Mouse (Mus musculus): ENCODE data around the gene BC024978. TPM values are rescaled to one million over a fixed set of nuclear protein-coding genes. Genes with fewer than 3 reads are reported as not detected.
A peak's percentile ranks its signal among the peaks of the same experiment; 100 is the strongest.

BC024978 gene
- polyA plus RNA-seq, 1 experiment from 2014 or later, result 1.9 TPM

DNA sequence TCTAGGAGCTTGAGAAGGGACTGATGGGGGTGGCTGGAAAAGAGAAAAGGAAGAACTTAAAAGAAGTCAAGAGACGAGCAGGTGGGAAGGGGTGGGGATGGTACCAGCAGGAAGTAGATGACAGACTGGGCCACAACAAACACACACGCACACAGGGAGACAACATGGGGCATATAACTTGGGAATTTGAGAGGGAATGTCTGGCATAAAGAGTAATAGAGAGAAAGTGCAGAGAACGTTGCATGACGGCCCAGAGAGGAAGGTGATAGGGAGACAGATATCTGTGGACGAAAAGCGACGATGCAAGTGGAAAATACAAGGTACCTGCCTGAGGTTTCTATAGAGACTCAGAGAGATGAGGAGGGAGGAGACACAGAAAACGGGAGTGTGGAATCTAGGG, 29.9 kb upstream of the BC024978 start:
- Histone ChIP-seq H3K9ac (ENCODE audit: low read depth, low read length) (peak overlapping the region; percentile 86), H3K27me3 (replicated peaks; ENCODE audit: control insufficient read depth, insufficient read depth, low read length) (no peaks in the 10 kb centered on the region), H3K27ac (ENCODE audit: low read depth, low read length) (peak overlapping the region; percentile 99), H3K4me1 (replicated peaks; ENCODE audit: control insufficient read depth, insufficient read depth, low read length) (peaks cover 10% of the 10 kb centered on the region), H3K4me2 (replicated peaks; ENCODE audit: low read depth) (peak overlapping the region; percentile 77), H3K36me3 (ENCODE audit: control insufficient read depth, insufficient read depth) (peaks cover 19% of the 10 kb centered on the region; the same call in 1 of the 2 replicates), H3K4me3 (ENCODE audit: low read depth, low read length) (peak overlapping the region; percentile 75), H3K9me3 (ENCODE audit: control insufficient read depth) (no peaks in the 10 kb centered on the region)
- TF ChIP-seq CTCF (IDR thresholded peaks at IDR 0.05; ENCODE audit: low read depth), result no peak
- WGBS, result 1% methylated on average over 8 of the region's 8 CpGs
- no peak for ATAC-seq

DNA sequence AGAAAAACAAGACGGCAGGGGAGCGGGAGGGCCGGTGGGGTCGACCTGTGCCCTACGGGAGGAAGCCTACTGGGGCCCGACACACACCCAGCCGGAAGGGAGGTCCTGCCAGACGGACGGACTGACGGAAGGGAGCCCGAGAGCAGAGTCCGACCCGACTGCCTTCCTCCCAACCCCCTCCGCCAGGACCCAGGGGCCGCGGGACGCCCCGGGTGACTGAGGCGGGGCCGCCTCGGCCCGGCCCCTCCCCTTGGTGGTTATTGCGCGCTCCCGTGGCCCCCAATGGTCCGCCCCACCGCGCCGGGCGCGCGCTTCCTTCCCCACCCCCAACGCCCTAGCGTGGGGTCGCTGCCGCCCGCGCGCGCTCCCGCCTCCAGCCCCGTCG, 29.4 kb upstream of the BC024978 start:
- H3K27me3 ChIP-seq (replicated peaks; ENCODE audit: control insufficient read depth, insufficient read depth, low read length), result no peaks in the 10 kb centered on the region
- ATAC-seq, result peak; percentile 86
- H3K9ac ChIP-seq (ENCODE audit: low read depth, low read length), result peak overlapping the region; percentile 86
- peaks cover 10% of the 10 kb centered on the region for H3K4me1 ChIP-seq (replicated peaks; ENCODE audit: control insufficient read depth, insufficient read depth, low read length)
- peaks cover 25% of the 10 kb centered on the region; the same call in 1 of the 2 replicates for H3K36me3 ChIP-seq (ENCODE audit: control insufficient read depth, insufficient read depth)
- no peaks in the 10 kb centered on the region for H3K9me3 ChIP-seq (ENCODE audit: control insufficient read depth)
- TF ChIP-seq CTCF (IDR thresholded peaks at IDR 0.05; ENCODE audit: low read depth), result no peak
- peak overlapping the region; percentile 75 for H3K4me3 ChIP-seq (ENCODE audit: low read depth, low read length)
- H3K27ac ChIP-seq (ENCODE audit: low read depth, low read length), result peak overlapping the region; percentile 99
- H3K4me2 ChIP-seq (replicated peaks; ENCODE audit: low read depth), result peak overlapping the region; percentile 77
- WGBS, result 1% methylated on average over 29 of the region's 43 CpGs

DNA sequence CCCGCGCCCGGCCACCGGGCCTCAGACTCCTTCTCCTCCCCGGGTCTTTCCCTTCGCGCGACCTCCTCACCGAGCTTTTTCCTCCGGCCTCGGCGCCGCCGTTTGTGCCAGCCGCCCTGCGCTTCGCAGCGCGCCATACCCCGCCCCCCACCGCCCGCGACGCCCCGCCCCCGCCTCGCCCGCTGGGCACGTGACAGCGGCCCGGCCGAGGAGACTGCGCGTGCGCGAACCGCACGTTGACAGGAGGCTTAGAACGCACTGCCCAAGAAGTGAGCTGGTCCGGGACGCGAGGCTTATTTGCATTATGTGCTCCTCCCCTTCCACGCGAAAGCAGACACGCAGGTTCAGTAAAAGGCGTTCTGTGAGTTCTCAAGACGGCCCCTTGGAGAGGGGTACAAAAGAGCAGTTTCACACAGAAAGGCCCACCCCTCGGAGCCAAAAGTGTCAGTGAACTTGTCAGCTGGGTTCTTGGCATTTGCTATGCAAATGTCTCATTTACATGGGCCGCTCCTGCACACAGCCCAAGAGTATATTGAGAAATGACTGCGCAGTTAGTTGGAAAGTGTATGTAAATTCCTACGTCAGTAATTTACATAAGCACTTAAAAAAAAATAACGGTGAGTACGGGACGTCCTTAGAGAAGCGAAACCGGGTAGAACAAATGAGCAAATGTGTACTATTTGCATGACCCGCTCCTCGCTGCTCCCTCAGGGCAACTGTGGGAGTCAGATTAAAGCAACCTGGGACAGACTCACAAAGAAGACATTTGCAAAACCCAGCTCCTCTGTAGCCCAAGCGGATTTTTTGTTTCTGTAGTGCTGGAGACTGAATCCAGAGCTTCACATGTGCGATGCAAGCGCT, 28.7 kb upstream of the BC024978 start, which contains the start of gene Egln2:
Egln2 (minus strand) TSS at position 189 of the 861 bp plus-strand sequence.
- no peaks in the 10 kb centered on the region for H3K9me3 ChIP-seq (ENCODE audit: control insufficient read depth)
- H3K27ac ChIP-seq (ENCODE audit: low read depth, low read length), result peak within 1 kb of the TSS; percentile 99
- peak; percentile 84 for ATAC-seq
- 2% methylated on average over 51 of the region's 61 CpGs for WGBS
- H3K9ac ChIP-seq (ENCODE audit: low read depth, low read length), result peak within 1 kb of the TSS; percentile 86
- H3K4me2 ChIP-seq (replicated peaks; ENCODE audit: low read depth), result peak within 1 kb of the TSS; percentile 77
- peaks cover 29% of the 10 kb centered on the region for H3K36me3 ChIP-seq (ENCODE audit: control insufficient read depth, insufficient read depth)
- H3K4me1 ChIP-seq (replicated peaks; ENCODE audit: control insufficient read depth, insufficient read depth, low read length), result peaks cover 10% of the 10 kb centered on the region
- TF ChIP-seq CTCF (IDR thresholded peaks at IDR 0.05; ENCODE audit: low read depth), result no peak
- H3K4me3 ChIP-seq (ENCODE audit: low read depth, low read length), result peak within 1 kb of the TSS; percentile 75
- H3K27me3 ChIP-seq (replicated peaks; ENCODE audit: control insufficient read depth, insufficient read depth, low read length), result no peaks in the 10 kb centered on the region

GRCm38 (mm10) chr7:27167475-27168094, 28.0 kb upstream of the BC024978 start:
- H3K9ac ChIP-seq (ENCODE audit: low read depth, low read length), result peak overlapping the region; percentile 86
- H3K27me3 ChIP-seq (replicated peaks; ENCODE audit: control insufficient read depth, insufficient read depth, low read length), result no peaks in the 10 kb centered on the region
- H3K4me1 ChIP-seq (replicated peaks; ENCODE audit: control insufficient read depth, insufficient read depth, low read length), result peaks cover 10% of the 10 kb centered on the region
- WGBS, result 71% methylated on average over 11 of the region's 11 CpGs
- peak overlapping the region; percentile 77 for H3K4me2 ChIP-seq (replicated peaks; ENCODE audit: low read depth)
- peak overlapping the region; percentile 99 for H3K27ac ChIP-seq (ENCODE audit: low read depth, low read length)
- H3K36me3 ChIP-seq (ENCODE audit: control insufficient read depth, insufficient read depth), result peaks cover 36% of the 10 kb centered on the region
- no peak for TF ChIP-seq CTCF (IDR thresholded peaks at IDR 0.05; ENCODE audit: low read depth)
- peak overlapping the region; percentile 75 for H3K4me3 ChIP-seq (ENCODE audit: low read depth, low read length)
- no peak for ATAC-seq
- no peaks in the 10 kb centered on the region for H3K9me3 ChIP-seq (ENCODE audit: control insufficient read depth)

- H3K27ac ChIP-seq (ENCODE audit: low read depth, low read length), result no peak overlapping the region
- H3K4me3 ChIP-seq (ENCODE audit: low read depth, low read length), result no peak overlapping the region
- H3K4me1 ChIP-seq (replicated peaks; ENCODE audit: control insufficient read depth, insufficient read depth, low read length), result peaks cover 5% of the 10 kb centered on the region
- H3K4me2 ChIP-seq (replicated peaks; ENCODE audit: low read depth), result no peak overlapping the region
- 75% methylated on average over 5 of the region's 5 CpGs for WGBS
- ATAC-seq, result no peak
- no peaks in the 10 kb centered on the region for H3K27me3 ChIP-seq (replicated peaks; ENCODE audit: control insufficient read depth, insufficient read depth, low read length)
- TF ChIP-seq CTCF (IDR thresholded peaks at IDR 0.05; ENCODE audit: low read depth), result no peak
- no peak overlapping the region for H3K9ac ChIP-seq (ENCODE audit: low read depth, low read length)
- no peaks in the 10 kb centered on the region for H3K9me3 ChIP-seq (ENCODE audit: control insufficient read depth)
- H3K36me3 ChIP-seq (ENCODE audit: control insufficient read depth, insufficient read depth), result peaks cover 36% of the 10 kb centered on the region
Observed at GRCm38 (mm10) chr7:27168371-27168770, 27.2 kb upstream of the BC024978 start.

DNA sequence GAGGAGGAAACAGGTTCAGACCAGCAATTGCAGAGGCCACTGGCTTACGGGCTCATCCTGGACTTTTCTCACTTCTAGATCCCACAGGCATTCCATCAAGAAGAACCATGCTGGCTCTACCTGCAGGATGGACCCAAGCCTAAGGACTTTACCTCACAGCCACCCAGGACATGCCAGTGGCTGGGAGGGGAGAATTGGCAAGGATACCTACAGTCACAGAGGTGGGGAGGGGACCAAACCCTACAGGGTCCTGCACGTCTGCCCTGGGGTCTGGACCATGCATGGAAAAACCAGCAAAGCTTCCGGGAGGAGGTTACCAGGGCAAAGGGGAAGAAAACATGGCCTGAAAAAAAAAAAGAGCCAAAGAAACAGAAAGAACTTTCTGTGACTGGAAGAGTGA, 24.6 kb upstream of the BC024978 start:
- Histone ChIP-seq H3K9me3 (ENCODE audit: control insufficient read depth) (no peaks in the 10 kb centered on the region), H3K4me1 (replicated peaks; ENCODE audit: control insufficient read depth, insufficient read depth, low read length) (no peaks in the 10 kb centered on the region; the same call in 1 of the 2 replicates), H3K36me3 (ENCODE audit: control insufficient read depth, insufficient read depth) (peaks cover 44% of the 10 kb centered on the region), H3K9ac (ENCODE audit: low read depth, low read length) (no peak overlapping the region), H3K4me3 (ENCODE audit: low read depth, low read length) (no peak overlapping the region), H3K27me3 (replicated peaks; ENCODE audit: control insufficient read depth, insufficient read depth, low read length) (no peaks in the 10 kb centered on the region), H3K4me2 (replicated peaks; ENCODE audit: low read depth) (no peak overlapping the region), H3K27ac (ENCODE audit: low read depth, low read length) (no peak overlapping the region)
- no peak for TF ChIP-seq CTCF (IDR thresholded peaks at IDR 0.05; ENCODE audit: low read depth)
- WGBS, result 93% methylated on average over 3 of the region's 3 CpGs
- ATAC-seq, result no peak
